ENCODE assay signal across 20 mouse cellular contexts in the genomic region with DNA sequence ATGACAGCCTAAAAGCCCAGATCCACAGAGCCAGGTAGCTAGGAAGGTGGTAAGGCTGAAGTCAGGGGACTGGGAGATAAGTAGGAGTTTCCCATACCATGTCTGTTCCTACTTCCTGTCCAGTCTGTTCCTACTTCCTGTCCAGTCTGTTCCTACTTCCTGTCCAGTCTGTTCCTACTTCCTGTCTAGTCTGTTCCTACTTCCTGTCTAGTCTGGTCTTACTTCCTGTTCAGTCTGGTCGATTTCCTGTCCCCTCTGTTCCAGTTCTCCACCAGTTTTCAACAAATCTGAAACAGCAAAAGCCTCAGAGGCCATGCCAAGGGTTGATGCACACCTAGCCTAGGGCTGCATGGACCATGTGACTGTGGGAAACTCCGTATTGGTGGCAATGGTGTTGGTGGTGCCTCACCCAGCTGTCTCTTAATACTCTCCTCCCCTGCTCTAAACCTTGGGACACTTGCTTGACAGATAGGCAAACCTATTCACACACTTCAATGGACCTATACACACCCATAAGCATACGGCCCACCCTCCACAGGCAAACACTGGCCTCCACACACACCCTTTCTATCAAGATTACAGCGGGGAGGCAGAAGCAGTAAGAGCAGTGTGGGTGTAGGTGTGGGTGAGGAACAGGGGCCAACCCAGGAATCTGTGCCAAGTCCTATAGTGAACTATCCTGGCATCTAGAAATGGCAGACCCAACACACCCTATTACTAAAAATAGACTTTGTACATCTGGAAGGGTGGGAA. TPM values are rescaled to one million over a fixed set of nuclear protein-coding genes. Genes with fewer than 3 reads are reported as not detected.
DNase-seq lines count a peak whose midpoint lies in the region; ATAC-seq lines count a peak whose summit lies in the region.
"Had no signal": no experiment of that assay in that cellular context is flagged by ENCODE, and none has a peak within 500 bp of the region (broad histone marks: within the 10 kb centered on the region; RNA-seq: fewer than 3 reads in every experiment).

No protein-coding gene starts in this region.

- 0 out of 2 replicates have a peak overlapping the region, but pooled peaks have one; percentile 17 for H3K27ac ChIP-seq in embryonic facial prominence, embryonic 15.5 days (replicated peaks)
- H3K27ac ChIP-seq in embryonic facial prominence, embryonic 10.5 days (replicated peaks): no peak overlapping the region; the same call in 1 of the 2 replicates
- H3K27ac ChIP-seq in intestine, embryonic 16.5 days (ENCODE audit: low read length): peak overlapping the region; percentile 71
- H3K27ac ChIP-seq: heart, embryonic 10.5 days; limb, embryonic 12.5 days; neural tube, embryonic 15.5 days had no signal

- no peaks in the 10 kb centered on the region for H3K4me1 ChIP-seq in embryonic facial prominence, embryonic 15.5 days
- H3K4me1 ChIP-seq in embryonic facial prominence, embryonic 10.5 days: 0 out of 2 replicates have a peak, but pooled peaks cover 3% of the 10 kb centered on the region
- H3K4me1 ChIP-seq in intestine, embryonic 16.5 days (ENCODE audit: control insufficient read depth, insufficient read depth, low read length): peaks cover 15% of the 10 kb centered on the region
- H3K4me1 ChIP-seq: heart, embryonic 10.5 days; limb, embryonic 12.5 days; neural tube, embryonic 15.5 days had no signal

- H3K27me3 ChIP-seq in embryonic facial prominence, embryonic 15.5 days: peaks cover 6% of the 10 kb centered on the region
- peaks cover 26% of the 10 kb centered on the region for H3K27me3 ChIP-seq in embryonic facial prominence, embryonic 10.5 days (replicated peaks; ENCODE audit: low read depth, poor library complexity, severe bottlenecking)
- H3K27me3 ChIP-seq in intestine, embryonic 16.5 days (replicated peaks; ENCODE audit: control insufficient read depth, insufficient read depth, low read length): no peaks in the 10 kb centered on the region

- no peak overlapping the region for H3K4me2 ChIP-seq in embryonic facial prominence, embryonic 15.5 days (replicated peaks)
- H3K4me2 ChIP-seq in intestine, embryonic 16.5 days (ENCODE audit: low read depth, low read length): no peak overlapping the region
- H3K4me2 ChIP-seq: limb, embryonic 12.5 days; neural tube, embryonic 15.5 days had no signal

- no peak for DNase-seq in embryonic facial prominence, embryonic 10.5 days (ENCODE audit: low spot score)
- peak; percentile 64 for DNase-seq in 3T3-L1 (ENCODE audit: low read depth, low spot score)
- DNase-seq in adrenal gland, postnatal 10 days: no peak
- no peak for DNase-seq in kidney, adult 9 months
- DNase-seq in layer of hippocampus, postnatal 10 days (ENCODE audit: low spot score in 2 of 2): no peak
- DNase-seq: cerebellum, adult 18-20 months; embryo, embryonic 11 days; gastrocnemius, postnatal 10 days; kidney, postnatal 36 days; lung, postnatal 36 days; right cerebral cortex, adult 18-20 months; thymus, postnatal 25 days had no signal

- H3K9ac ChIP-seq in embryonic facial prominence, embryonic 15.5 days: no peak overlapping the region
- no peak overlapping the region for H3K9ac ChIP-seq in intestine, embryonic 16.5 days (ENCODE audit: low read depth, low read length)
- H3K9ac ChIP-seq: limb, embryonic 12.5 days; neural tube, embryonic 15.5 days had no signal

- no peak for ATAC-seq in embryonic facial prominence, embryonic 15.5 days (ENCODE audit: insufficient number of reproducible peaks, low FRiP score, low TSS enrichment, low read depth)
- peak; percentile 88 for ATAC-seq in intestine, embryonic 16.5 days
- peak; percentile 44; the same call in 1 of the 2 replicates for ATAC-seq in monocyte, adult 5-6 weeks (replicated peaks; ENCODE audit: insufficient number of reproducible peaks, low FRiP score, low TSS enrichment, poor library complexity, severe bottlenecking)

- no peak overlapping the region for H3K4me3 ChIP-seq in embryonic facial prominence, embryonic 15.5 days (replicated peaks)
- H3K4me3 ChIP-seq in embryonic facial prominence, embryonic 10.5 days: no peak overlapping the region
- H3K4me3 ChIP-seq in intestine, embryonic 16.5 days (ENCODE audit: low read length): no peak overlapping the region
- H3K4me3 ChIP-seq: erythroblast, embryonic 14.5 days; heart, embryonic 10.5 days; limb, embryonic 12.5 days; neural tube, embryonic 15.5 days had no signal

- H3K9me3 ChIP-seq in embryonic facial prominence, embryonic 15.5 days (replicated peaks): no peaks in the 10 kb centered on the region
- peaks cover 4% of the 10 kb centered on the region; the same call in 1 of the 2 replicates for H3K9me3 ChIP-seq in embryonic facial prominence, embryonic 10.5 days
- no peaks in the 10 kb centered on the region for H3K9me3 ChIP-seq in intestine, embryonic 16.5 days (ENCODE audit: control insufficient read depth, low read length)
- H3K9me3 ChIP-seq: heart, embryonic 10.5 days had no signal

- no peaks in the 10 kb centered on the region for H3K36me3 ChIP-seq in embryonic facial prominence, embryonic 15.5 days
- H3K36me3 ChIP-seq in embryonic facial prominence, embryonic 10.5 days (replicated peaks): peaks cover 11% of the 10 kb centered on the region; the same call in 1 of the 2 replicates
- H3K36me3 ChIP-seq in intestine, embryonic 16.5 days (ENCODE audit: control insufficient read depth, insufficient read depth, low read length): 0 out of 2 replicates have a peak, but pooled peaks cover 5% of the 10 kb centered on the region
- H3K36me3 ChIP-seq: limb, embryonic 12.5 days; neural tube, embryonic 15.5 days had no signal

- WGBS in embryonic facial prominence, embryonic 15.5 days: 76% methylated on average over 4 of the region's 4 CpGs
- WGBS in embryonic facial prominence, embryonic 10.5 days: 88% methylated on average over 4 of the region's 4 CpGs
- 63% methylated on average over 4 of the region's 4 CpGs for WGBS in intestine, embryonic 16.5 days

RNA-seq across cellular contexts. Expression of a gene that starts 8.6 kb away (rescaled TPM):
- 131 and 181 TPM in 2 replicates for polyA plus RNA-seq in embryonic facial prominence, embryonic 15.5 days (2015; fragmentation: Nextera tagmentation; extraction: Ambion mirVana)
- 86.3 and 91.9 TPM in 2 replicates for polyA plus RNA-seq in embryonic facial prominence, embryonic 10.5 days (2016; fragmentation: Nextera tagmentation; extraction: Ambion mirVana)
- 1,017 and 1,065 TPM in 2 replicates for polyA plus RNA-seq in intestine, embryonic 16.5 days (2015; fragmentation: Nextera tagmentation; extraction: Ambion mirVana)
- total RNA-seq in monocyte, adult 5-6 weeks (2017): 0.19 to 0.68 TPM in 2 of 3 replicates, not detected in the other
- total RNA-seq in adrenal gland, postnatal 10 days (2021): 10 to 100 TPM; 12.1 to 24.2 TPM
- under 1 TPM in 1 of 2 experiments, not detected in 1; 0.71 TPM for total RNA-seq in layer of hippocampus, postnatal 10 days (2021)

RNA-seq across cellular contexts. Expression of a gene that starts 32.3 kb away (rescaled TPM):
- polyA plus RNA-seq in embryonic facial prominence, embryonic 15.5 days (2015; fragmentation: Nextera tagmentation; extraction: Ambion mirVana): 87.8 and 119 TPM in 2 replicates
- 95.2 and 101 TPM in 2 replicates for polyA plus RNA-seq in embryonic facial prominence, embryonic 10.5 days (2016; fragmentation: Nextera tagmentation; extraction: Ambion mirVana)
- 353 and 370 TPM in 2 replicates for polyA plus RNA-seq in intestine, embryonic 16.5 days (2015; fragmentation: Nextera tagmentation; extraction: Ambion mirVana)
- total RNA-seq in monocyte, adult 5-6 weeks (2017): 1.1 to 4.4 TPM (median 3.5 TPM) in 3 replicates
- 10 to 100 TPM; 15.9 to 28.3 TPM for total RNA-seq in adrenal gland, postnatal 10 days (2021)
- total RNA-seq in layer of hippocampus, postnatal 10 days (2021): 1 to 10 TPM in 1 of 2 experiments, under 1 TPM in 1; 0.85 to 1.6 TPM

RNA-seq across cellular contexts. Expression of a gene that starts 41.6 kb away (rescaled TPM):
- polyA plus RNA-seq in embryonic facial prominence, embryonic 15.5 days (2015; fragmentation: Nextera tagmentation; extraction: Ambion mirVana): 11.5 and 14.1 TPM in 2 replicates
- not detected in 2 replicates for polyA plus RNA-seq in embryonic facial prominence, embryonic 10.5 days (2016; fragmentation: Nextera tagmentation; extraction: Ambion mirVana)
- polyA plus RNA-seq in intestine, embryonic 16.5 days (2015; fragmentation: Nextera tagmentation; extraction: Ambion mirVana): 0.07 and 0.17 TPM in 2 replicates
- total RNA-seq in monocyte, adult 5-6 weeks (2017): not detected in 3 replicates
- under 1 TPM in 1 of 2 experiments, not detected in 1; 0.09 TPM for total RNA-seq in adrenal gland, postnatal 10 days (2021)
- not detected for total RNA-seq in layer of hippocampus, postnatal 10 days (2021)
- total RNA-seq: gastrocnemius, postnatal 10 days; heart, postnatal 25 days had no signal
- polyA plus RNA-seq: heart, embryonic 10.5 days; limb, embryonic 12.5 days had no signal

RNA-seq across cellular contexts. Expression of a gene that starts 55.5 kb away (rescaled TPM):
- 67.2 and 70.6 TPM in 2 replicates for polyA plus RNA-seq in embryonic facial prominence, embryonic 15.5 days (2015; fragmentation: Nextera tagmentation; extraction: Ambion mirVana)
- 0.20 and 0.49 TPM in 2 replicates for polyA plus RNA-seq in embryonic facial prominence, embryonic 10.5 days (2016; fragmentation: Nextera tagmentation; extraction: Ambion mirVana)
- polyA plus RNA-seq in intestine, embryonic 16.5 days (2015; fragmentation: Nextera tagmentation; extraction: Ambion mirVana): 0.06 TPM in 1 of 2 replicates, not detected in the other
- not detected in 3 replicates for total RNA-seq in monocyte, adult 5-6 weeks (2017)
- 1 to 10 TPM; 3.8 to 5.3 TPM for total RNA-seq in adrenal gland, postnatal 10 days (2021)
- under 1 TPM; 0.34 to 0.51 TPM for total RNA-seq in layer of hippocampus, postnatal 10 days (2021)
- total RNA-seq: gastrocnemius, postnatal 10 days; heart, postnatal 25 days had no signal
- polyA plus RNA-seq: erythroblast, embryonic 14.5 days; limb, embryonic 12.5 days had no signal
